Mouse (Mus musculus) kidney, adult 2 months (tissue): Measurements from ENCODE around the gene Pdlim4.

Source experiments
- CTCF ChIP-seq: fragments of 200-500 bp; conservative IDR thresholded peaks from 2 replicates; pipeline ENCODE4 v1.5.1; 2011; ENCODE audit warnings: low read depth, mild to moderate bottlenecking, control low read depth, low read length, moderate library complexity, mixed read lengths; ENCODE audit not compliant: insufficient read depth, insufficient read length
- POLR2A ChIP-seq: fragments of 200-500 bp; IDR thresholded peaks from one replicate; pipeline ENCODE4 v1.6.1; 2011; ENCODE audit warnings: low read depth, low read length, control low read depth

GRCm38 (mm10) chr11:54067996-54068519 is 756 bp downstream of the Pdlim4 start:
- TF ChIP-seq POLR2A (no peak), CTCF (no peak)
